Mouse (Mus musculus): ENCODE data around the gene Ror1.

DNA sequence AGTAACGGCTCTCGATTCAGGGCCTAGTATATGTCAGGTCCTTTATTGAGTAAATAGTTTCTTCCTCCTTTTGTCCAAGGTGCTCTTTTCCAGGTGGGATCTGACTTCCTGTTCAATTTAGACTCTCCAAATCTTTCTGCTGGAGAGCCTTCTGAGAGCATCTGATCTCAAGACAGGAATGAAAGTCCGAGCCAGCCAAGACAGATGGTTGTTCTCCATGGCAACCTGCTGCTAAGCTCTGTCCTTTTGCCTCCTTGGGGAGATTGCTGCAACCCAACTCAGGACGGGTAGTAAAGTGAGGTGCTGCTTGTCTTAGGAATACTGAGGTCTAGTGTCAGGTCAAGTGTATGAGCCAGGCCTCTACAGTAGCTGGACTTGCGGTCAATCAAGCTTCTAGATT, 25.0 kb downstream of the Ror1 start:
- TF ChIP-seq POLR2A (IDR thresholded peaks at IDR 0.05; ENCODE audit: insufficient read depth, low read depth, low read length): no peak
- no peak for TF ChIP-seq CTCF (IDR thresholded peaks at IDR 0.05; ENCODE audit: insufficient read depth, low read depth, low read length)

Measured in olfactory bulb, adult 2 months (tissue).